ENCODE assay signal across 9 mouse cellular contexts in the genomic region with DNA sequence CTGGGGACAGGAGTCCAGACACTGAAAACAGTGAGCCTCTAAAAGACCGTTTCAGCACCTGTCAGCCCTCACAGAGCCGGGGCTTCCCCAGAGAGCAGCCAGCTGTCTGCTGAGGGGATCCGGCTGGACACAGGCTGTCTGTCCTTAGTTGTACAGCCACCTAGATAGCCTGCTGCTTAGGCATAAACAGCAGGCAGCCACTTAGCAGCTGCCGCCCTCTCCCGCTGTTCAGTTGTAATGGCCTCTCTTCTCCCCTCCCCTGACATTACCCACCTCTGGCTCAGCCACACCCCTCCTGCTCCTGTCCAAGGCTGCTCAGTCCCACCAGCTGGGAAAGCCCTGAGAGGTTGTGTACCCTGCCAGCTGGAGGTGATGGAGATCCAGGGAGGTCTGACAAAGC. TPM values are rescaled to one million over a fixed set of nuclear protein-coding genes. Genes with fewer than 3 reads are reported as not detected.
DNase-seq lines count a peak whose midpoint lies in the region; ATAC-seq lines count a peak whose summit lies in the region.
"Had no signal": no experiment of that assay in that cellular context is flagged by ENCODE, and none has a peak within 500 bp of the region (broad histone marks: within the 10 kb centered on the region; RNA-seq: fewer than 3 reads in every experiment).

No protein-coding gene starts in this region.

- intact Hi-C loops in heart, postnatal 14 days (cut with DNase I), result no loop called here

- H3K9ac ChIP-seq in heart, embryonic 12.5 days, result peak overlapping the region; percentile 22; the same call in 1 of the 2 replicates
- H3K9ac ChIP-seq in midbrain, embryonic 14.5 days (replicated peaks; ENCODE audit: low read length), result peak overlapping the region; percentile 34; the same call in 1 of the 2 replicates

- no peak for DNase-seq in heart, adult 8-10 months (ENCODE audit: low spot score)
- peak; percentile 39 for DNase-seq in R1 (ENCODE audit: low read depth, low spot score)
- DNase-seq in heart, postnatal 14 days, result peak; percentile 37 to 59
- peak; percentile 32 for DNase-seq in midbrain, embryonic 14.5 days
- DNase-seq in layer of hippocampus, postnatal 36 days, result no peak
- DNase-seq in right cerebral cortex, postnatal 4 days, result no peak
- no peak for DNase-seq in urinary bladder, postnatal 25 days (ENCODE audit: low spot score)

- no peak overlapping the region for H3K4me3 ChIP-seq in heart, embryonic 12.5 days
- H3K4me3 ChIP-seq in midbrain, embryonic 14.5 days (replicated peaks; ENCODE audit: low read depth, low read length), result no peak overlapping the region

- no peak for ATAC-seq in heart, embryonic 12.5 days (ENCODE audit: insufficient number of reproducible peaks, low FRiP score)
- peak; percentile 35 for ATAC-seq in midbrain, embryonic 14.5 days (ENCODE audit: low FRiP score, low TSS enrichment)

- H3K27ac ChIP-seq in heart, embryonic 12.5 days (ENCODE audit: poor library complexity, severe bottlenecking), result no peak overlapping the region
- peak overlapping the region; percentile 70 for H3K27ac ChIP-seq in midbrain, embryonic 14.5 days (replicated peaks; ENCODE audit: low read depth, low read length)

- peaks cover 37% of the 10 kb centered on the region for H3K4me1 ChIP-seq in heart, embryonic 12.5 days (replicated peaks)
- peaks cover 20% of the 10 kb centered on the region for H3K4me1 ChIP-seq in midbrain, embryonic 14.5 days (ENCODE audit: control insufficient read depth, insufficient read depth, low read length)

- no peaks in the 10 kb centered on the region for H3K9me3 ChIP-seq in heart, embryonic 12.5 days (replicated peaks)
- no peaks in the 10 kb centered on the region for H3K9me3 ChIP-seq in midbrain, embryonic 14.5 days (ENCODE audit: control insufficient read depth, low read length)

- H3K27me3 ChIP-seq in heart, embryonic 12.5 days (replicated peaks), result 0 out of 2 replicates have a peak, but pooled peaks cover 21% of the 10 kb centered on the region
- H3K27me3 ChIP-seq in midbrain, embryonic 14.5 days (ENCODE audit: control insufficient read depth, insufficient read depth, low read length), result no peaks in the 10 kb centered on the region

- no peak overlapping the region for H3K4me2 ChIP-seq in heart, embryonic 12.5 days
- H3K4me2 ChIP-seq in midbrain, embryonic 14.5 days (ENCODE audit: low read length), result peak overlapping the region; percentile 27; the same call in 1 of the 2 replicates

- no peaks in the 10 kb centered on the region for H3K36me3 ChIP-seq in heart, embryonic 12.5 days
- H3K36me3 ChIP-seq in midbrain, embryonic 14.5 days (ENCODE audit: control insufficient read depth, insufficient read depth, low read length), result no peaks in the 10 kb centered on the region

- 24% methylated on average over 5 of the region's 5 CpGs for WGBS in heart, embryonic 12.5 days
- WGBS in midbrain, embryonic 14.5 days, result 3% methylated on average over 5 of the region's 5 CpGs

RNA-seq across cellular contexts. Expression of a gene that starts 2.7 kb away (rescaled TPM):
- 5.6 and 6.5 TPM in 2 replicates for polyA plus RNA-seq in heart, embryonic 12.5 days (2016; fragmentation: Nextera tagmentation; extraction: Ambion mirVana)
- total RNA-seq in heart, adult 8-10 months (2022), result 1 to 10 TPM; 3.7 to 7.0 (median 5.1) TPM
- total RNA-seq in heart, postnatal 14 days (2021), result 1 to 10 TPM; 7.7 TPM
- polyA plus RNA-seq in midbrain, embryonic 14.5 days (2014; fragmentation: Nextera tagmentation; extraction: Ambion mirVana), result 13.7 and 19.4 TPM in 2 replicates
- total RNA-seq in layer of hippocampus, postnatal 36 days (2021), result 1 to 10 TPM; 2.6 to 2.7 TPM

RNA-seq across cellular contexts. Expression of a gene that starts 20.6 kb away (rescaled TPM):
- polyA plus RNA-seq in heart, embryonic 12.5 days (2016; fragmentation: Nextera tagmentation; extraction: Ambion mirVana), result 4.0 and 4.9 TPM in 2 replicates
- total RNA-seq in heart, adult 8-10 months (2022), result 10 to 100 TPM; 32.2 to 58.5 (median 41.2) TPM
- 100 to 1,000 TPM in 1 of 2 experiments, 10 to 100 TPM in 1; 99.4 to 129 TPM for total RNA-seq in heart, postnatal 14 days (2021)
- 4.7 and 7.3 TPM in 2 replicates for polyA plus RNA-seq in midbrain, embryonic 14.5 days (2014; fragmentation: Nextera tagmentation; extraction: Ambion mirVana)
- total RNA-seq in layer of hippocampus, postnatal 36 days (2021), result 1 to 10 TPM; 2.4 to 2.5 TPM
- total RNA-seq: MEL had no signal

RNA-seq across cellular contexts. Expression of a gene that starts 42.2 kb away (rescaled TPM):
- 95.4 and 97.7 TPM in 2 replicates for polyA plus RNA-seq in heart, embryonic 12.5 days (2016; fragmentation: Nextera tagmentation; extraction: Ambion mirVana)
- 10 to 100 TPM; 13.6 to 15.5 (median 14.8) TPM for total RNA-seq in heart, adult 8-10 months (2022)
- 10 to 100 TPM; 28.9 to 29.5 TPM for total RNA-seq in heart, postnatal 14 days (2021)
- polyA plus RNA-seq in midbrain, embryonic 14.5 days (2014; fragmentation: Nextera tagmentation; extraction: Ambion mirVana), result 163 and 207 TPM in 2 replicates
- 10 to 100 TPM; 22.0 to 23.0 TPM for total RNA-seq in layer of hippocampus, postnatal 36 days (2021)
- total RNA-seq: MEL had no signal

RNA-seq across cellular contexts. Expression of a gene that starts 45.7 kb away (rescaled TPM):
- polyA plus RNA-seq in heart, embryonic 12.5 days (2016; fragmentation: Nextera tagmentation; extraction: Ambion mirVana), result 0.06 and 0.08 TPM in 2 replicates
- under 1 TPM in 3 of 4 experiments, not detected in 1; 0.03 TPM for total RNA-seq in heart, adult 8-10 months (2022)
- total RNA-seq in heart, postnatal 14 days (2021), result under 1 TPM; 0.02 to 0.05 TPM
- 0.07 and 0.14 TPM in 2 replicates for polyA plus RNA-seq in midbrain, embryonic 14.5 days (2014; fragmentation: Nextera tagmentation; extraction: Ambion mirVana)
- under 1 TPM; 0.22 to 0.81 TPM for total RNA-seq in layer of hippocampus, postnatal 36 days (2021)

Comparison
In these comparisons a context has a peak if more than half of its experiments do, and no peak if none do; other contexts are left out.
1. DNase-seq: peak in R1 (single experiment), heart, postnatal 14 days (2 of 2) and midbrain, embryonic 14.5 days (single experiment); none in heart, adult 8-10 months (single experiment), layer of hippocampus, postnatal 36 days (0 of 2), right cerebral cortex, postnatal 4 days (single experiment) and urinary bladder, postnatal 25 days (single experiment).
2. RNA of a gene that starts 20.6 kb away (total RNA-seq): 99.4 to 129 TPM in heart, postnatal 14 days and 32.2 to 58.5 TPM in heart, adult 8-10 months; 2.4 to 2.5 TPM in layer of hippocampus, postnatal 36 days; every median in the first group is over 4 times any median in the second.